Mouse (Mus musculus) heart, embryonic 15.5 days (tissue): ENCODE results near the gene Mgea5. TPM values are rescaled to one million over a fixed set of nuclear protein-coding genes. Genes with fewer than 3 reads are reported as not detected.

Experiments used
- ATAC-seq: fragments of 200-750 bp; cut with Nextera tagmentation; replicated peaks from 2 replicates; pipeline ENCODE4 v1.8.0; 2017; ENCODE audit warnings: low read depth, moderate TSS enrichment; ENCODE audit not compliant: insufficient number of reproducible peaks, insufficient read depth, low FRiP score
- H3K27ac ChIP-seq: fragments of 300-500 bp; sonication (generic); 2 replicates; pipeline ENCODE4 v1.5.1; 2015; ENCODE audit warnings: mild to moderate bottlenecking, inconsistent platforms
- H3K27me3 ChIP-seq: fragments of 300-500 bp; sonication (generic); 2 replicates; pipeline ENCODE4 v1.6.1; 2015; ENCODE audit warnings: inconsistent platforms
- H3K36me3 ChIP-seq: fragments of 300-500 bp; sonication (generic); 2 replicates; pipeline ENCODE4 v1.6.1; 2015; ENCODE audit warnings: mild to moderate bottlenecking, inconsistent platforms
- H3K4me1 ChIP-seq: fragments of 300-500 bp; sonication (generic); replicated peaks from 2 replicates; pipeline ENCODE4 v1.6.1; 2015; ENCODE audit warnings: inconsistent platforms
- H3K4me2 ChIP-seq: fragments of 300-500 bp; sonication (generic); 2 replicates; pipeline ENCODE4 v1.6.1; 2015; ENCODE audit warnings: inconsistent platforms, mild to moderate bottlenecking, moderate library complexity
- H3K4me3 ChIP-seq: fragments of 300-500 bp; sonication (generic); 2 replicates; pipeline ENCODE4 v1.5.1; 2015; ENCODE audit warnings: mild to moderate bottlenecking, inconsistent platforms
- H3K9ac ChIP-seq: fragments of 300-500 bp; sonication (generic); 2 replicates; pipeline ENCODE4 v1.6.1; 2015; ENCODE audit warnings: mild to moderate bottlenecking, inconsistent platforms
- H3K9me3 ChIP-seq: fragments of 300-500 bp; sonication (generic); replicated peaks from 2 replicates; pipeline ENCODE4 v1.6.1; 2016; ENCODE audit warnings: inconsistent platforms
- WGBS: fragments of 180-500 bp; shearing (Covaris S2); methylation state at CpG from one replicate; pipeline ENCODE4 v1.1.7; 2015; ENCODE audit warnings: mixed read lengths; 5-methylcytosine and 5-hydroxymethylcytosine counted together
- polyA plus RNA-seq: library from polyadenylated mRNA; unstranded; fragments of >200 nt; fragmentation: Nextera tagmentation; extraction: Ambion mirVana; gene quantifications from 2 replicates; pipeline ENCODE4 v1.2.1, GENCODE M21; 2015

The Mgea5 gene
- polyA plus RNA-seq, 1 experiment from 2014 or later = 33.8 TPM

DNA sequence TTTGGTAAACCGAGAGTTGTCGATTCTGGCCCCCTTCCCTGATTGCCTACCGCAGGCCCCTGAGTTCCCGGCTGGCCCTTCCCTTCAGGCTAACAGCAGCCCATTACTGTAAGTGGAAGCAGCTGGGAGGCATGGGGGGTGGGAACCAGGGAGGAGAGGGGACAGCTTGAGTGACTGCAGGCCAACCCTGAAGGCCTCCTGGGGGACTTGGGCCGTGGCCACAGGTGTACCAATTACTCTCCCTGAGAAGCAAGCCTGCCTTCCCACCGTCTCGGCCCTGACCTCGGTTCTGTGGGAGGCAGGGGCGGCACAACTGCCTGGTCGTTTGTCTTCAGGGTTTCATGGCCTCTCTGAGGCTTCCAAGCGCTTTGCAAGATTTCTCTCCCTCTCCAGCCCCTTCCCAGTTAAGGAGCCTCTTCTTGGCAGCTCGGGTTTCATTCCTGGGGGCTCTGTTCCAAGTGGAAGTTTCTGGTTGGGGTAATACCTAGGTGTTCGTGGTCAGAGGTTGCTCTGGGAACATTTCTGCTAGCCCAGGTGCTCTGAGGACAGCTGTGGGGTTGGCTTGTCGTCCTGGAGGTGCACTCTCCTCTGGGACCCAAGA is 57.9 kb downstream of the Mgea5 start:
- no peaks in the 10 kb centered on the region for H3K9me3 ChIP-seq
- no peak overlapping the region for H3K4me3 ChIP-seq
- ATAC-seq = no peak
- no peak overlapping the region for H3K27ac ChIP-seq
- no peaks in the 10 kb centered on the region for H3K36me3 ChIP-seq
- no peak overlapping the region for H3K4me2 ChIP-seq
- H3K4me1 ChIP-seq = no peaks in the 10 kb centered on the region; the same call in 1 of the 2 replicates
- WGBS = 40% methylated on average over 14 of the region's 14 CpGs
- no peak overlapping the region for H3K9ac ChIP-seq
- H3K27me3 ChIP-seq = peaks cover 16% of the 10 kb centered on the region

DNA sequence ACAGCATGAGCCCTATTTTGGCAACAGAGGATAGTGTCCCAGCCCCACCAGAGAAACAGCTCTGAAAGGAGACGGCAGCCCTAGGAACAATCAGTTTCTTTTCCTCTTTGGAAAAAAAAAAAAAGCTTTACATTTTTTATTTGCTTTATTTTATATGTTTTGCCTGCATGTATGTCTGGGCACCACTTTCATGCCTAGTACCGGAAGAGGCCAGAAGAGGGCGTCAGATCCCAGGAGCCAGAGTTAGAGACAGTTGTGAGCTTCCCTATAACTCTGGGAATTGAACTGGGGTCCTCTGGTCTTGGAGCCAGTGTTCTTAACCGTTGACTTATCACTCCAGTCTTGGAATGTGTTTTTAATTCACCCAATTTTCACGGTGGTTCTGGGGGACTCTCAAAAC is 61.4 kb downstream of the Mgea5 start:
- no peak for ATAC-seq
- H3K27me3 ChIP-seq = peaks cover 3% of the 10 kb centered on the region; the same call in 1 of the 2 replicates
- peaks cover 8% of the 10 kb centered on the region for H3K4me1 ChIP-seq
- no peak overlapping the region for H3K9ac ChIP-seq
- H3K4me3 ChIP-seq = no peak overlapping the region
- 72% methylated on average over 5 of the region's 5 CpGs for WGBS
- H3K4me2 ChIP-seq = no peak overlapping the region
- no peaks in the 10 kb centered on the region for H3K9me3 ChIP-seq
- no peak overlapping the region for H3K27ac ChIP-seq
- H3K36me3 ChIP-seq = no peaks in the 10 kb centered on the region

DNA sequence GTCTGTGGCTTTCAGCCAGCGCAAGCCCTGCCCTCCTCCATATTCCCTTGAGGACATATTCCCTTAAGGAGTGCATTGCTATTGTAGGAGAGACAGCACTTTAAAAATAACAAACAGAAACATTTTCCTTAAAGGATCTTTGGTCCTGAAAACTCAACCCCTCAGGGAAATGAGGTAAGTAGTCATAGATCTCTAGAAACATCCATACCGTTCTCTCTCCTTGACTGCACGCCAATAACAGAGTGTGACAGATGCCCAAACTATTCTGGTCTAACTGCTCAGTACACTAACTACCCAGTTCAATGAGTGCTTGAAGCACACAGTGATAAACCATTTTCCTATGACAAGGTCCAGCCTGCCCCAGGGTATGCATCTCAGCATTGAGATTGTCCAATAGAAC is 65.4 kb downstream of the Mgea5 start:
- no peak for ATAC-seq
- Histone ChIP-seq H3K27me3 (no peaks in the 10 kb centered on the region), H3K4me2 (peak overlapping the region; percentile 61), H3K4me3 (peak overlapping the region; percentile 32), H3K27ac (no peak overlapping the region), H3K4me1 (peaks cover 12% of the 10 kb centered on the region), H3K9me3 (no peaks in the 10 kb centered on the region), H3K36me3 (no peaks in the 10 kb centered on the region), H3K9ac (no peak overlapping the region)
- 45% methylated on average over 3 of the region's 3 CpGs for WGBS

DNA sequence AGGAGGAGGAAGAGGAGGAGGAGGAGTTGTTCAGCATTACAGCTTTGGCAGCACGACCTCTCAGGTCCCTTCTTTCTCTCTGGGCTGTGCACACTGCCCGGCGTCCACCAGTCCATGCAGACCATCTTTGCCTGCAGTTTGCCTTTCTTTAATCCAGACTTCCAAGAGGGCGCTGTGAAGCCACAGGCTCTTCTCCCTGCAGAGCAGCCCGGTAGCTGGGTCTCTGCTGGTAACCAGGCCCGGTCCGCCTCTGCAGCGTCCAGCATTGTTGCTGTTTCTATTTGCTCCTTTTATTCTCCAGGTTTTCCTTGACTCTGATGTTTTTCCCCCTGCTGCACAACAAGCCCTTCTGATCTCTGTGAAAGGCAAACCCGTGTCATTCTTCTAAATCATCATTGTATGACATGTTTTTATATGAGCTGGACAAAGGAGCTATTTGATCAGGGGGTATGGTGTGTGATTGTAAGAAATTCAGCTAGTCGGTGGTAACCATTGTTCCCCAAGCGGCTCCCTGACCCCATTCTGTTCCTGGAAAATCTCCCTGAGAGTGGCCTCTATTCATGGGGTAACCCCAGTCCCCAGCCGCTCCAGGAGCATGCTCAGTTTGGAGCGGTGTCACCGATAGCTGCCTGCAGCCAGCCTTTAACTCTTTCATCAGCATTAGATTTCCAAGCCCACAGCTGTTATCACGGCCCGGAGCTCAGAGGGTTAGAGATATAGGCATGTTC is 66.0 kb downstream of the Mgea5 start:
- Histone ChIP-seq H3K4me2 (peak overlapping the region; percentile 61), H3K9ac (peak overlapping the region; percentile 14; the same call in 1 of the 2 replicates), H3K27me3 (no peaks in the 10 kb centered on the region), H3K36me3 (no peaks in the 10 kb centered on the region), H3K4me3 (peak overlapping the region; percentile 32), H3K9me3 (no peaks in the 10 kb centered on the region), H3K4me1 (peaks cover 12% of the 10 kb centered on the region), H3K27ac (peak overlapping the region; percentile 45; the same call in 1 of the 2 replicates)
- ATAC-seq = peak; percentile 72
- WGBS = 9% methylated on average over 16 of the region's 16 CpGs

DNA sequence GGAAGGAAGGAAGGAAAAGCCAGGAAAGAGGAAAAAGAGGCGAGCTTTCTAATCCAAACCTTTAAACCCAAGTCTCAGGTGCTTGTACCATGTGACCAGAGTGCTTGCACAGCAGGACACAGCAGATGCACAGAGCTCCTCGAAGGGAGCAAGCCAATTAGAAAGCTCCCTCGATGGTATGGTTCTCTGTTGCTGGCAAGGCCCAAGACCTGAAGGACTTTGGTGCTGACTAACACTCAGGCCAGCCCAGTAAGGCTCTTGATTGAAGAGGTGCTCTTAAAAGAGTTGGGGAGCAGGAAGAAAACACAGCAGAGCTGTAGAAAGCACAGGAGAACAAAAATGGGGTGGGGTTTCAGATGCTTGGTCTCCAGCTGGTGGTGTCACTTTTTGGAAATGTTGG is 74.9 kb downstream of the Mgea5 start:
- 70% methylated on average over 3 of the region's 3 CpGs for WGBS
- H3K36me3 ChIP-seq = no peaks in the 10 kb centered on the region

More for the DNA sequence above, 74.9 kb downstream of the Mgea5 start:
- H3K27me3 ChIP-seq = no peaks in the 10 kb centered on the region
- ATAC-seq = no peak
- H3K9ac ChIP-seq = no peak overlapping the region
- no peak overlapping the region for H3K4me2 ChIP-seq
- no peak overlapping the region for H3K27ac ChIP-seq
- no peak overlapping the region for H3K4me3 ChIP-seq
- H3K4me1 ChIP-seq = no peaks in the 10 kb centered on the region
- no peaks in the 10 kb centered on the region for H3K9me3 ChIP-seq

Other genes starting within 250 kb of the Mgea5 start
- 11.5 and 14.7 TPM in 2 replicates for gene Poll, start 223.3 kb downstream of the Mgea5 start, polyA plus RNA-seq
- 28.3 and 29.3 TPM in 2 replicates for gene Gm17018, start 223.2 kb downstream of the Mgea5 start, polyA plus RNA-seq
- 3.5 and 7.7 TPM in 2 replicates for gene Fbxw4, start 123.5 kb downstream of the Mgea5 start, polyA plus RNA-seq
- 0.47 and 0.52 TPM in 2 replicates for gene Fgf8, start 40.9 kb downstream of the Mgea5 start, polyA plus RNA-seq
- 8.4 and 9.1 TPM in 2 replicates for gene Npm3, start 34.2 kb downstream of the Mgea5 start, polyA plus RNA-seq
- 6.9 and 10.0 TPM in 2 replicates for gene Kcnip2, start 32.2 kb upstream of the Mgea5 start, polyA plus RNA-seq
- gene Armh3, start 214.7 kb upstream of the Mgea5 start, polyA plus RNA-seq = 12.2 and 15.3 TPM in 2 replicates
- gene Hps6, start 219.7 kb upstream of the Mgea5 start, polyA plus RNA-seq = 6.5 and 7.5 TPM in 2 replicates